Mouse (Mus musculus) liver, embryonic 13.5 days (tissue): ENCODE results near the gene Tinf2. TPM values are rescaled to one million over a fixed set of nuclear protein-coding genes. Genes with fewer than 3 reads are reported as not detected.
A peak's percentile ranks its signal among the peaks of the same experiment; 100 is the strongest.

Experiments
- ATAC-seq: fragments of 200-750 bp; cut with Nextera tagmentation; 2 replicates; pipeline ENCODE4 v1.8.0; 2017; ENCODE audit warnings: low read depth, mild to moderate bottlenecking, moderate number of reproducible peaks, moderate library complexity
- DNase-seq: peaks from one replicate; pipeline ENCODE4 v3.0.0; 2022
- H3K27ac ChIP-seq: fragments of 300-500 bp; sonication (generic); 2 replicates; pipeline ENCODE4 v1.5.1; 2015; ENCODE audit warnings: moderate library complexity, mild to moderate bottlenecking, inconsistent platforms
- H3K27me3 ChIP-seq: fragments of 300-500 bp; sonication (generic); 2 replicates; pipeline ENCODE4 v1.6.1; 2015; ENCODE audit warnings: mild to moderate bottlenecking, inconsistent platforms
- H3K36me3 ChIP-seq: fragments of 300-500 bp; sonication (generic); 2 replicates; pipeline ENCODE4 v1.6.1; 2015; ENCODE audit warnings: mild to moderate bottlenecking, inconsistent platforms
- H3K4me1 ChIP-seq: fragments of 300-500 bp; sonication (generic); replicated peaks from 2 replicates; pipeline ENCODE4 v1.6.1; 2015; ENCODE audit warnings: inconsistent platforms
- H3K4me2 ChIP-seq: fragments of 300-500 bp; sonication (generic); 2 replicates; pipeline ENCODE4 v1.6.1; 2015; ENCODE audit warnings: inconsistent platforms, mild to moderate bottlenecking, moderate library complexity
- H3K4me3 ChIP-seq: fragments of 300-500 bp; sonication (generic); replicated peaks from 2 replicates; pipeline ENCODE4 v1.5.1; 2015; ENCODE audit warnings: mild to moderate bottlenecking, inconsistent platforms
- H3K9ac ChIP-seq: fragments of 300-500 bp; sonication (generic); 2 replicates; pipeline ENCODE4 v1.6.1; 2015; ENCODE audit warnings: mild to moderate bottlenecking, inconsistent platforms
- H3K9me3 ChIP-seq: fragments of 300-500 bp; sonication (generic); replicated peaks from 2 replicates; pipeline ENCODE4 v1.6.1; 2016; ENCODE audit warnings: inconsistent platforms
- WGBS: fragments of 180-500 bp; shearing (Covaris S2); methylation state at CpG from one replicate; pipeline ENCODE4 v1.1.7; 2015; ENCODE audit not compliant: insufficient replicate concordance; 5-methylcytosine and 5-hydroxymethylcytosine counted together
- polyA plus RNA-seq: library from polyadenylated mRNA; unstranded; fragments of >200 nt; fragmentation: Nextera tagmentation; extraction: Ambion mirVana; gene quantifications from 2 replicates; pipeline ENCODE4 v1.2.1, GENCODE M21; 2015

Gene Tinf2
- polyA plus RNA-seq: 21.1 and 26.3 TPM in 2 replicates

DNA sequence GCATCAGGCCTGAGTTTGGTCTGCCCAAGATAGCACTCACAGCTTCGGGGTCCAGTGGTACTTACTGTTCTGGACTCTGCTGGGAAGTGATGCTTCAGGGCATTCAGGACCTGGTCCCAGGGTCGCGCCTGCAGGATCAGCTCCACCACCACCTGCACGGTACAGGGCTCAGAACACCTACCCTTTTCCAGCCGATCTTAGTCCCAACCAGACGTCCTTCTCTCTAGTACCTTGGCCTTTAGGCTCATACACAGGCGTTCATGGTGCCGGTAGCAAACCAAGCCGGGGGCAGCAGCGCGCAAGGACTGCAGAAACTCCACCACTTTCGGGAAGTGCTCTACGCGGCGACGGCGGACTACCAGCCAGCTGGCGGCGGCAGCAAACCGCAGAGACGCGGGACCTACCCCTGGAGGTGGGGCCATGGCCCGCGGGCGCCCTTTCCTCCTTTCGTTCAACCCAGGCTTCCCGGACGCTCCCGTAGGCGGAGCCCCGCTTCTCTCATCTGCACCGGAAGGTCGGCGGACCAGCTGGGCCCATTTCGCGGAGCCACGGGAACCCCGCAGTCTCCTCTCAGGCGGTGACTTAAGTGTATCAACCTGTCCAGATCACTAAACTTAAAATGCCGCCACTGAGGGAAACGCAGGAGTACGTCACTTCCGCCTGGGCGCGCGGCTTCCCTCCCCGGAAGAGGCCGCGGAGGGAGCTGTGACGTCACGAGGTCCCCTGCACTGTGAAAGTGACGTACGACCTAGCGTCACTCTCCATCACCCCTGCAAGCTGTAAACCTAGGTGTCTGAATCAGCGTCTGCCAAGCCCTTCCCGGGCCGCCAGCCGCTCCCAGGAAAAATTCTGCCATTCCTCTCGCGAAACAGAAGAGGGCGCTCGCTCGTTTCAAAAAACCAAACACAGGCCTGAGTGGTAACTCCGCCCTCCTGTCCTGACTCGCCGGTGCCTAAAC is at the start of gene Tinf2:
TSS of gene Tinf2 (minus strand) at position 661 of the 958 bp plus-strand sequence.
- H3K9me3 ChIP-seq: no peaks in the 10 kb centered on the region
- peak within 1 kb of the TSS; percentile 91 for H3K4me2 ChIP-seq
- H3K4me3 ChIP-seq: peak within 1 kb of the TSS; percentile 87
- peaks cover 40% of the 10 kb centered on the region for H3K36me3 ChIP-seq
- peak; percentile 94 for ATAC-seq
- DNase-seq: peak; percentile 93
- under 1% methylated on average over 66 of the region's 66 CpGs for WGBS
- H3K27me3 ChIP-seq: no peaks in the 10 kb centered on the region
- peak within 1 kb of the TSS; percentile 91 for H3K27ac ChIP-seq
- peaks cover 30% of the 10 kb centered on the region for H3K4me1 ChIP-seq
- H3K9ac ChIP-seq: peak within 1 kb of the TSS; percentile 89

DNA sequence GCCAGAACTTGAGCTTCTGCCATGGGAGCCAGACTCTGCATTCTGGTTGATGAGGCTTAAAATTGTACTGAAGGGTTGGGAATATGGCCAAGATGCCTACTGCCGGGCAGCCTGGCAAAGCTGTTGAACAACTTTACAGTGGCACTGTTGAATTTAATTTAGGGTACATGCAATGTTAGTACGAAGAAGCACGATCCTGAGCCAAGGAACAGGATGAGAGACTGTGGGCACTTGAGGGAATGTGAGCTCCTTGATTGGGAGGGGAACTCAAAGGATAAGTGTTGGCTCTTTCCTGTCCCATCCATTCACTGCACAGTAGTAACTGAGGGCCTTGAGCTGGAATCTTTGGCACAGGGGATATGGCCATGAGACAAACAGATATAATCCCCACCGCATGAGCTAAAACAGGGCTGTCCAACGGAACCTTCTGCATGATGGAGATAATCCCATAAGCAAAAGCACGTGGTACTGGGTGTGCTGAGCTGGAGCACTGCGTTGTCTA is 49.0 kb upstream of the Tinf2 start:
- 0 out of 2 replicates have a peak, but pooled peaks cover 9% of the 10 kb centered on the region for H3K27me3 ChIP-seq
- H3K4me1 ChIP-seq: 0 out of 2 replicates have a peak, but pooled peaks cover 12% of the 10 kb centered on the region
- H3K4me3 ChIP-seq: no peak overlapping the region
- WGBS: 59% methylated on average over 7 of the region's 7 CpGs
- no peak overlapping the region for H3K4me2 ChIP-seq
- H3K27ac ChIP-seq: no peak overlapping the region
- ATAC-seq (0 out of 2 replicates have a peak, but pooled peaks have one; percentile 39), DNase-seq (no peak)
- no peaks in the 10 kb centered on the region for H3K9me3 ChIP-seq
- no peaks in the 10 kb centered on the region for H3K36me3 ChIP-seq
- H3K9ac ChIP-seq: no peak overlapping the region

DNA sequence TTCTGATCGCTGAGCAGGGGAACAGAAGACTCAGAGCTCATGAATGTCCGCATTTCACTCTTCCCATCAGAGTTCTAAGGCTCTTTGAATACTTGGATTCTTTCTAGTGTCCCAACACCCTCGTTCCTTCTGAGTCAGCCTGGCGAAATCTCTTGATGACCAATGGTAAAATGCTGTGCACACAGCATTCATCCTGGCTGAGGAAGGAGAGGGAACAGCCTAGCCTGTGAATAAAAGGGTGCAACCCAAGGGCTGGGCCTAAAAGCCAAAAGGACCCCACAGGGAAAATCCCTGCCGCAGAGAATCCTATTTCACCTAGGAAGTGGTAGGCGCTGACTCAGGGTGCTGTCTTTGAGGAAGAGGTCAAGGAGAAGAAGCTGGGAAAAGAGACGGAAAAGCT is 48.5 kb upstream of the Tinf2 start:
- H3K27ac ChIP-seq: no peak overlapping the region
- no peak overlapping the region for H3K9ac ChIP-seq
- DNase-seq (no peak), ATAC-seq (no peak)
- H3K4me2 ChIP-seq: no peak overlapping the region
- H3K36me3 ChIP-seq: no peaks in the 10 kb centered on the region
- H3K27me3 ChIP-seq: 0 out of 2 replicates have a peak, but pooled peaks cover 9% of the 10 kb centered on the region
- whole genome bisulfite sequencing: 67% methylated on average over 7 of the region's 7 CpGs
- 0 out of 2 replicates have a peak, but pooled peaks cover 12% of the 10 kb centered on the region for H3K4me1 ChIP-seq
- no peaks in the 10 kb centered on the region for H3K9me3 ChIP-seq
- no peak overlapping the region for H3K4me3 ChIP-seq

DNA sequence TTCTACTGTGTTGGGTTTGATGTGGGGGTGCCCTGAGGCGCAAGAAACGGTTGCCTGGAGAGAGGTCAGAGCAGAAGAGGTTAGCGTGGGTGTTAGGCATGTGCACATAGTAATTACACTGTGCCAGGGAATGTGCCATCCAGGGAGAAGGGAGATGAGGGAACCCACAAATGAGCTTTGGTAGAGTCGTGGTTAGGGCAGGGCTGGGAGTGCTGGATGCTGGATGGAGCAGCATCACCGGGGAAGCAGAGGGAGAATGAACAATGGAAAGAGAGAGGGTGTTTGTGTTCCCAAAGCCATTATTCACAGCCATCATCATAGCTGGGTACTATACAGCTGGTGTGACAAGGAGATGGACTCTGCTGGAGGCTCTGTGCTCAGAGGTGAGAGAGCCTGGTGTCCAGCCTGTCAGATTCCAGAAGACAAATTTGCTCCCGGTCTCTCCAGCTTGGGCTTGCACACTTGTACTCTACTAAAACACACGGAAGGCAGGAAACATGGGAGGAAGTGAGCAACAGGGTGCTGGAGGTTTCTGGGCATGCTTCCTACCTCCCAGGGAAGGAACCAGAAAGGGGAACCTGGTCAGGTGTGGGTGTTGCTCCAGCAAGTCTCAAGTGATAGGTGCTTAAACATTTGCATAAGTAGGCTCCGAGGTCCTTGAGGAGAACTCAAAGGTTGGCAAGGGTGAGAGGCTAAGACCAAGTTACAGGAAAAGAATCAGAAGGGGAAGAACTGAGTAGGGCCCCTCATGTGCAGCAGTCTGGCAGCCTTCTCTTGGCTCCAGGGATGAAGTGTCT is 46.5 kb upstream of the Tinf2 start:
- WGBS: 52% methylated on average over 8 of the region's 8 CpGs
- no peak for ATAC-seq

DNA sequence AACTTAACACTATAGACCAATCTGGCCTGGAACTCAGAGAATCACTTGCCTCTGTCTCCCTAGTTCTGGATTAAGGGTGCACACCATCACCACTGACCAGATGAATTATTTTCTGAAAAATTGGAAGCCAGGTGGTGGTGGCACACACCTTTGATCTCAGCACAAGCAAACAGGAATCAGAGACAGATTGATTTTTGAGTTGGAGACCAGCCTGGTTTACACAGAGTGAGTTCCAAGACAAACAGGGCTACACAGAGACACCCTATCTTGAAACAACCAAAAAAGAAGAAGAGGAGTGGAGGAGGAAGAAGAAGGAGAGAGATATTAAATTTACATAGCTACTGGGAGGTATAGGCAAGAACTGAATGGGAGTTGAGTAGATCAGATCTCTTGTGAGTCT is 44.6 kb upstream of the Tinf2 start:
- no peaks in the 10 kb centered on the region for H3K36me3 ChIP-seq
- no peak for ATAC-seq

More for the DNA sequence above, 46.5 kb upstream of the Tinf2 start:
- DNase-seq: no peak
- Histone ChIP-seq H3K27me3 (0 out of 2 replicates have a peak, but pooled peaks cover 7% of the 10 kb centered on the region), H3K4me2 (no peak overlapping the region), H3K9ac (no peak overlapping the region), H3K27ac (no peak overlapping the region), H3K4me3 (no peak overlapping the region), H3K4me1 (peaks cover 30% of the 10 kb centered on the region), H3K36me3 (no peaks in the 10 kb centered on the region), H3K9me3 (no peaks in the 10 kb centered on the region)

DNA sequence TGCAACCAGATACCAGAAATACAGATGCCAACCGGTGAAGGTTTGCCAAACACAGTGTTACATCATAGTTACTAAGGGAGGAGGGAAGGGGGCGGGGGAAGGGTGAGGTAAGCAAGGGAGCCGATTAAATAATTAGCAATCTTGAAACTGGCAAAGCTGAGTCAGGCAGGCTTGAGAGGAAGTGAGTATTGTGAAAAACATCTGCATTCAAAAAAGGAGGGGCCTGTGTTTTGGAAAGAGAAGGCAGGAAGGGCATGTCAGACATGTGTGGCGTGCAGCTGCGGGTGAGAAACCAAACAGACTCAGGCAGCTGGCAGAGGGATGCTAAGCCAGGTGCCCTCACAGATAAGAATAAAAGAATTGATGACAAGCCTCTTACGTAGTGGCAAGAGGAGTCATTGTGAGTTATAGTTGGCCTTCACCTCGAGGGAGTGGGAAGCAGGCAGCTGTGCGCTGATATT is 42.8 kb upstream of the Tinf2 start:
- WGBS: 29% methylated on average over 8 of the region's 8 CpGs
- peaks cover 46% of the 10 kb centered on the region for H3K4me1 ChIP-seq
- no peak overlapping the region; the same call in 1 of the 2 replicates for H3K9ac ChIP-seq
- ATAC-seq (no peak), DNase-seq (no peak)
- no peak overlapping the region for H3K4me2 ChIP-seq
- peaks cover 6% of the 10 kb centered on the region; the same call in 1 of the 2 replicates for H3K36me3 ChIP-seq
- no peaks in the 10 kb centered on the region for H3K27me3 ChIP-seq
- H3K9me3 ChIP-seq: no peaks in the 10 kb centered on the region
- H3K27ac ChIP-seq: no peak overlapping the region
- H3K4me3 ChIP-seq: no peak overlapping the region

More for the DNA sequence above, 44.6 kb upstream of the Tinf2 start:
- H3K9me3 ChIP-seq: no peaks in the 10 kb centered on the region
- no peak overlapping the region for H3K4me3 ChIP-seq
- peaks cover 45% of the 10 kb centered on the region for H3K4me1 ChIP-seq
- H3K27me3 ChIP-seq: 0 out of 2 replicates have a peak, but pooled peaks cover 4% of the 10 kb centered on the region
- H3K4me2 ChIP-seq: no peak overlapping the region
- no peak overlapping the region for H3K9ac ChIP-seq
- H3K27ac ChIP-seq: no peak overlapping the region
- no peak for DNase-seq

DNA sequence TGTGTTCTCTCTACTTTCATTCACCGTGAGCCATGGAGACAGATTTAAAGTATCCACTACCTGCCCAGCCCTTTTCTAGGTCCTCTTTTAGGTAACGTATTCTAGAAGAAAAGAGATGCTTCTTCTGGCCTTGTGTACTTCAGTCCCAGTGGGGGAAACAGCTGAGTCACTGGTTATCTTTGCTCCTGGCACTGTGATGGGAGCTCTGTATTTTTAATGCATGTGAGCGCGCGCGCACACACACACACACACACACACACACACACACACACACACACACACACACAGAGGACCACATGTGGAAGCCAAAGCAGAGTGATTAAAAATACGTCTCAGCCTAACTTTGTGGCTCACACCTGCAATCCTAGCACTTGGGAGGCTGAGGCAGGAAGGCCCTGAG is 41.8 kb upstream of the Tinf2 start:
- H3K9ac ChIP-seq: no peak overlapping the region
- ATAC-seq (no peak), DNase-seq (no peak)
- H3K27ac ChIP-seq: peak overlapping the region; percentile 62
- no peak overlapping the region for H3K4me3 ChIP-seq
- H3K4me1 ChIP-seq: peaks cover 43% of the 10 kb centered on the region
- H3K4me2 ChIP-seq: no peak overlapping the region
- peaks cover 13% of the 10 kb centered on the region for H3K36me3 ChIP-seq
- no peaks in the 10 kb centered on the region for H3K27me3 ChIP-seq
- 76% methylated on average over 7 of the region's 7 CpGs for WGBS
- H3K9me3 ChIP-seq: no peaks in the 10 kb centered on the region

DNA sequence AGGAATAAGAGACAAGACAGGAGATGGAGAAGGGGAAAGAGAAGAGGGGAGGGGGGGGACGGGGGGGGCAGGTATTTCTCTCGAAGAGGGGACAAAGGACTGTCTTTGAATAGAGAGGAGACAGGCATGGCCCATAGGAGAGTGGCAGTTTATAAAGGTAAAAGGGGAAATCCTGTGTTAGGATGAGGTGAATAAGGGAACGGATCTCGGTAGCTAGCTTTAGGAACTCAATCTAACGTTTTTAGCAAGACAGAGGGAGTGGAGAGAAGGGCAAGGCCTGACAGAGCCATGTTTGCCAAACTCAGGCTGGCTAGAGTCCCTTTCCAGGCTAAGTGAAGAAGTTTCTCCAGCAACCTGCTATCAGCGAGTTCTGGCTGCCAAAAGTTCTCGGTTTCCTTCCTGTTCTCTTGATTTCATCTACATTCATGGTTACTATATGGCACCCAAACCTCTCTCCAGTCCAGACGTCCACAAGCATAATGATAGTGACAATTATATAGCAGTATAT is 40.9 kb upstream of the Tinf2 start:
- Histone ChIP-seq H3K27ac (peak overlapping the region; percentile 62), H3K9me3 (no peaks in the 10 kb centered on the region), H3K27me3 (no peaks in the 10 kb centered on the region), H3K36me3 (peaks cover 19% of the 10 kb centered on the region), H3K4me3 (peak overlapping the region; percentile 81), H3K9ac (peak overlapping the region; percentile 80), H3K4me1 (peaks cover 41% of the 10 kb centered on the region), H3K4me2 (peak overlapping the region; percentile 89)
- ATAC-seq (peak; percentile 5; the same call in 1 of the 2 replicates), DNase-seq (no peak)
- 26% methylated on average over 8 of the region's 8 CpGs for WGBS

DNA sequence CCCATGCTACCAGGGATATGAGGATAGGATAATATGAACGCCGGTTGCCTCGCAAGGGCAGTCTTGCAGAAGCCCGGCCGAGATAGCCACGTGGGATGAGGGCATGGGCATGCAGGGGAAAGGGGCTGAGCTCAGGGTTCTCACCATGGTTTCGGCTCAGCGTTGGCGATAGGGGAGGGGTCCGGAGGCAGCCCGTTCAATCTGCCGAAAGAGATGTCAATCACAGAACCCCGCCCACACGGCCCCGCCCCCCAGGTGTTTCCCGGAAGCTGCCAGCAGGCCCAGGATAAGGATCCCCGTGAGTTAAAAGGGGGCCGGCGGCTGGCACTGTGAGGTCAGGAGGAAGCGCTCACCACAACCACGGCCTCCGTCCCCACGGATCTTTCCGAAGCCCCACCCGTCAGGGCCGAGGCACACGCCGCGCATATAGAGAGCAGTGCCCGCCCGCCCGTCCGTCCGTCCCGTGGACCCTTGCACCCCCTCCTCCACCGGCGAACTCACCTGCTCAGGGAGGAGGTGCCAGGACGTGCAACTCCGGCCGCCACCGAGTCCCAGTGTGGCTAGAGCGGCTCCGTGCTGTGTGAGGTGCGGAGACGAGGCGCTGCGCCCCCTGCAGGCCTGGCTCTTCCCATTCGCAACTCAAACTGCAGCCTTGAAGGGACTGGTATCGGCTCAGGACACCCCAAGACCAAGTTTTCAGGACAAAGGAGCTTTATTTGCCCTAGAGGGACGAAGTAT is 40.2 kb upstream of the Tinf2 start, which contains the start of gene Rabggta:
TSS of gene Rabggta (minus strand) at position 564 of the 738 bp plus-strand sequence.
- Histone ChIP-seq H3K4me2 (peak within 1 kb of the TSS; percentile 89), H3K27ac (peak within 1 kb of the TSS; percentile 84), H3K4me3 (peak within 1 kb of the TSS; percentile 81), H3K4me1 (peaks cover 41% of the 10 kb centered on the region), H3K36me3 (peaks cover 26% of the 10 kb centered on the region), H3K27me3 (no peaks in the 10 kb centered on the region), H3K9me3 (no peaks in the 10 kb centered on the region), H3K9ac (peak within 1 kb of the TSS; percentile 80)
- under 1% methylated on average over 50 of the region's 50 CpGs for WGBS
- peak; percentile 92 for ATAC-seq
- peak; percentile 90 for DNase-seq

DNA sequence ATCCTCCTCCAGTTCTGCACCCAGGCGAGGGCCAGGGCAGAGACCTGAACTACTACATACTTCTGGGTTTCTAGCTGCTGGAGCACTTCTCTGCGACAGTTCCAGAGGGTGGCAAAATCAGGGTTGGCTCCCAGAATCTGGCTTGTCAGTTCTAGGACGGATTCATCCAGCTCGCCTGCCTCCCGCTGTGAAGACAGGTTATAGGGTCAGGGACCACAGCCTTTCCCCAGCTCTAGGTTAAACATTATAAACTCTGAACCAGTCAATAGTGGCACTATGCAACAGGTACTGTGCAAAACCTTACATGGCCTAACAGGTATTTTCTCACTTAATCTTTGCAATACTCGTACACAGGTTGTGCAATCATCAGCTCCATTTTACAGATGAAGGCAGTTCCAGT is 39.5 kb upstream of the Tinf2 start:
- peaks cover 41% of the 10 kb centered on the region for H3K4me1 ChIP-seq
- 72% methylated on average over 6 of the region's 6 CpGs for WGBS
- peak overlapping the region; percentile 89 for H3K4me2 ChIP-seq
- DNase-seq (no peak), ATAC-seq (no peak)
- no peaks in the 10 kb centered on the region for H3K9me3 ChIP-seq
- peak overlapping the region; percentile 81 for H3K4me3 ChIP-seq
- H3K9ac ChIP-seq: peak overlapping the region; percentile 80
- H3K27ac ChIP-seq: peak overlapping the region; percentile 84; the same call in 1 of the 2 replicates
- H3K36me3 ChIP-seq: peaks cover 30% of the 10 kb centered on the region
- H3K27me3 ChIP-seq: no peaks in the 10 kb centered on the region
